Mouse (Mus musculus) MN1 (cell line): ENCODE results near the gene Myof.

Experiments used
- DNase-seq: peaks from one replicate; pipeline ENCODE4 v3.0.0-alpha.2; 2016; ENCODE audit warnings: low spot score

The Myof gene

GRCm38 (mm10) chr19:37876605-37877245 lies 166.7 kb downstream of the Myof start:
- no peak for DNase-seq

GRCm38 (mm10) chr19:37873499-37873898 lies 169.9 kb downstream of the Myof start:
- DNase-seq = no peak

DNA sequence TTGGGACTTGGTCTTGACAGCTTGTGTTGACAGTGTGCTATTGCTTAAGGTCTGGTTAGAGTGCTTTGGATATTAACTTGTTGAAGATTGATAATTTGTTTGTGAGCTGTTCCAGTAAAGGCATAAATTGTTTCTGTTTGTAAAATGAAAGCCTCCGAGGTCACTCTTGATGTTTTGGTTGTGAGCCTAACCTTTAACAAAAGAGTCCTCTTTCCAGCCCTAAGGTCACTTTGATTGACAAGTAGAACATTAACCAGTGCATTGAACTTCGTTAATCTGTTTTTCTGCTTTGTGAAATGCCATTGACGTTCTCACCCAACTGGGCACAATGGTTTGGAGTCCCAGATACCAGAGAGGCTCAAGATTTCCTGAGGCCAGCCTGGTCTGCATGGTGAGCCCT lies 175.8 kb downstream of the Myof start:
- no peak for DNase-seq

DNA sequence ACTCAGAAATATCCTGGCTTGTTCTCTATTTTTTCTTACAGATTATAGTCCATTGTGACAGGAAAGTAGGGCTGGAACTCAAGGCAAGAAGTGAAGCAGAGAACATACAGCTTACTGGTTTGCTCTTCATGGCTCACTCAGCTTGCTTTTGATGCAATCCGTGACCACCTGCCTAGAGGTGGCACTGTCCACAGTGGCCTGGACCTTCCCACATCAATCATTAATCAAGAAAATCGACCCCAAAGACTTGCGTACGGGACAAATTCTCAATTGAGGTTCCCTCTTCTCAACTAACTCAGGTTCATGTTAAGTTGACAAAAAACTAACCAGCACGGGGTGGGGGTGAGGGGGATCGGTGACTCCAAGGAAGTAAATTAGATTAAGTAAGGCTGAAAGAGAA lies 176.4 kb downstream of the Myof start:
- no peak for DNase-seq

DNA sequence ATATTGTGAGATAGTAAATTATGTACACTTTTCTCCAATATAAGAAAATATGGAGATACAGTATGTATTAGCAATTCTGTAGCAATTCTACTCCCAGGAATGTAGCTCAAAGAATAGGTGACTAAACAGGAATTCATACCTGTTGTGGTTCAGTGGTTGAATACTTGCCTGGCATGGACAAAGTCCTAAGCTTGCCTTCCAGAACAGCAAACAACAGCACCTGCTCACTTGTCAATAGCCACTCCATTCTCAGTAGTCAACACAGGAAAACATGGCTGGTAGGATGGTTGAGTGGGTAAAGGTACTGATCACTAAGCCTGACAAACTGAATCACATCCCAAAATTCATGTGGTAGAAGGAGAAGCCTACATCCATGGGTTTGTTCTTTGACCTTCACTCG lies 182.2 kb downstream of the Myof start:
- DNase-seq = no peak

- DNase-seq = no peak
Observed at GRCm38 (mm10) chr19:37860267-37860666, 183.1 kb downstream of the Myof start.

DNA sequence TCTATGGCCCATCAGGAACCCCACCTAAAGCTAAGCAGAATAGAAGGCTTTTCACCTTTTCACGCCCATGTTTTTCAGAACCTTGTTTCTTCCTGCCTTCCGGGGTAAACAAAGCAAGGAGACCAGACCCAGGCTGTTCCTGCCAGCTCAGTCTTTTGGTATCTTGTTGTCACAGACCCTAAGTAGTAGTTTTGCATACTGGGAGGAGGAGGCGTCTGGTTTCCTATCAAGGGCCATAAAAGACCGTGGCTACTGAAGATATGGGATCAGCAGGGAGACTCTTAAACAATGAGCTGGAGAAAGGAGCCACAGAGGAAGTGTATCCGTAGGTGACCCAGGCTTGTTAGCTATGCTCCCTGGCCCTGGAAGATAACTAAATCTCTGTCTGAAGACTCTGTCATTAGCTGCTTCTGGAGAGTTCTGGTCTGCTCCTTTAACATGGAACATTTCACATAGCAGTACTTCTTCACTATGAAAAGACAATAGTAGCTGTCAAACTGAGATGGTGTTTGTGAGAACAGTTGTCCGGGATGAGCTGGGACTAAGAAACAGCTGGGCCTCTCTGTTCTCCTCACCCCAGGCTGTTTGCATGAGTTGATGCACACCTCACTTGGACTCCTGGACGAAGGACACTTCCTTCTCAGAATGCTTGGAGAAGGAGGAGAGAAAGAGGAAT lies 184.8 kb downstream of the Myof start:
- DNase-seq = no peak

- DNase-seq = no peak
Observed at GRCm38 (mm10) chr19:37852056-37852455, 191.3 kb downstream of the Myof start.

DNA sequence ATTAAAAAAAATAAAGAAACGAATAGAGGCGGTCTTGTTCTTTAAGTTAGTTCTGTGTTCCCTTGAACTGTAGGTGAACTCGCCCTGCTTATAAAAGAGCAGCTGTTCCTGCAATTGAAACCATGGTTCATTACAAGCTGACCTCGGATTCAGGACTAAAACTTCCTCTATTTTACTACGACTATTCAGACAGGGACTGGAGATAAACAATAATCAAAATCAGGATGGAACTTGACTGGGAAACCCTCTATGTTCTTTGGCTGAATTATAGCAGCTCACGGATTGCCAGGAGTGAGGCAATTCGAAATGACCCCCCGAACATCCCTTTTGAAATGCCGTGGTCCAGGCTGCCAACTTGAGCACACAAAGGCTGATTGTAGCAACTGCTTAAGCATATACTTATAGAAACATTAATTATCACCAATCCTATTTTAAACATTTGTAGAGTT lies 191.8 kb downstream of the Myof start:
- no peak for DNase-seq
